Mouse (Mus musculus): ENCODE measurements around the gene Trim8. TPM values are rescaled to one million over a fixed set of nuclear protein-coding genes. Genes with fewer than 3 reads are reported as not detected.

The Trim8 gene
- polyA plus RNA-seq, 1 experiment from 2014 or later, result 31.6 TPM

DNA sequence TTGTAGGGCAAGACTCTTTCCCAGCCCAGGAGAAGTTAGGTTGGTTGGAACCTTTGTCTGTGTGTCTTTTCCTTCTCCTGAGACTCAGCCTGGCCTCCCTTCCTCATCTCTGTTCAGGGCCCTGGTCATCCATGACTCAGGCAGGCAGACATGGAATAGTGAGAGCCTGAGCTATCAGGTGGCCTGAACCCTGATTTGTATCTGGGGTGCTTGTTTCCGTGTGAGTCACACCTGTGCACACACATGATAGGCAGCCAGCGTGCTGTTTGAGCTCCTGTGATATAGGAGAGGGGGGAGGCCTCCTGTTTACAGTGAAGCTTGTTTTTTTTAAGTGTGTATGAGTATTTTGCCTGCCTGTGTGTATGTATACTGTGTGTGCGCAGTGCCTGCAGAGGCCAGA, 7.7 kb downstream of the Trim8 start:
- WGBS, result 91% methylated on average over 3 of the region's 3 CpGs
- no peak for ATAC-seq (ENCODE audit: low FRiP score)
- H3K27ac ChIP-seq, result peak overlapping the region; percentile 94; the same call in 1 of the 2 replicates

DNA sequence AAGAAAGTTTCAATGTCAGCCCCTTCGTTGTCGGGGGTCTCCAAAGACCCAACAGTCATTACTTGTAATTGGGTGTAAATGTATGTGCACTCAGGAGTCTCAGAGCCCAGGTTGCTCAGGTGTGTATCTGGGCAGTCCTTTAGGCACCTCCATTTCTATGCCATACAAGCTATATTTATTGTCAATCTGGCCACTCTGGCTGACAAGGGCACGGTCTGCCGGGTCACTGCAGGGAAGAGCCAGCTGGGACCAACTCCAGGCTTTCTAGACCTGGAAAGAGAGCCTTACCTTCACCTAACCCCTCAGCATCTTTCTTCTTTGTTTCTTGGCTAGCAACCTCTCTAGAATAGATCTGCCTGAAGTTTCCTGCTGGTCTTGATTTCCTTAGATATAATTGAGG, 8.2 kb downstream of the Trim8 start:
- H3K27ac ChIP-seq, result peak overlapping the region; percentile 55
- H3K27me3 ChIP-seq, result no peaks in the 10 kb centered on the region
- 72% methylated on average over 4 of the region's 4 CpGs for WGBS
- H3K9ac ChIP-seq, result peak overlapping the region; percentile 99; the same call in 1 of the 2 replicates
- 0 out of 2 replicates have a peak overlapping the region, but pooled peaks have one; percentile 13 for H3K4me2 ChIP-seq
- no peaks in the 10 kb centered on the region for H3K9me3 ChIP-seq
- H3K4me1 ChIP-seq (replicated peaks), result peaks cover 73% of the 10 kb centered on the region
- H3K36me3 ChIP-seq, result peaks cover 83% of the 10 kb centered on the region
- no peak overlapping the region for H3K4me3 ChIP-seq
- ATAC-seq (ENCODE audit: low FRiP score), result no peak

More for the DNA sequence above, 7.7 kb downstream of the Trim8 start:
- Histone ChIP-seq H3K4me1 (replicated peaks) (peaks cover 79% of the 10 kb centered on the region), H3K4me3 (no peak overlapping the region), H3K9me3 (no peaks in the 10 kb centered on the region), H3K4me2 (peak overlapping the region; percentile 93), H3K27me3 (no peaks in the 10 kb centered on the region), H3K36me3 (peaks cover 77% of the 10 kb centered on the region), H3K9ac (peak overlapping the region; percentile 99)

DNA sequence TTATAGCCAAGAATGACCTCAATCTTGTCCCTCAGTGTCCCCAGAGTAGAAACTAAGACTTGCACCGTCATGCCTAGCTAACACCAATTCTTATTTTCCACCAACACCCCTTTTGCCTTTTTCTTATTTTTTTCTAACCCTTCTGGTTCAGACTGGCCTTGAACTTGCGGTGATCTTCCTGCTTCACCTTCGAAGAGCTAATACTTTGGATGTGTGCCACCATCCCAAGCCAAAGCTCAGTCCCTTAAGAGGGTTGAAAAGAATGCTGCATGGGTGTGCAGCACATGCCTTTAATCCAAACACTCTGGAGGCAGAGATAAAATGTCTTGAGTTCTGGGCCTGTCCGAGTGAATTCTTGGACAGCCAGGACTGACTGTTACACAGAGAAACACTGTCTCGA, 8.9 kb downstream of the Trim8 start:
- no peak for ATAC-seq (ENCODE audit: low FRiP score)
- Histone ChIP-seq H3K4me3 (no peak overlapping the region), H3K27me3 (no peaks in the 10 kb centered on the region), H3K27ac (peak overlapping the region; percentile 55), H3K36me3 (peaks cover 85% of the 10 kb centered on the region), H3K9me3 (no peaks in the 10 kb centered on the region), H3K4me1 (replicated peaks) (peaks cover 69% of the 10 kb centered on the region), H3K9ac (no peak overlapping the region), H3K4me2 (no peak overlapping the region)
- 84% methylated on average over 5 of the region's 5 CpGs for WGBS

DNA sequence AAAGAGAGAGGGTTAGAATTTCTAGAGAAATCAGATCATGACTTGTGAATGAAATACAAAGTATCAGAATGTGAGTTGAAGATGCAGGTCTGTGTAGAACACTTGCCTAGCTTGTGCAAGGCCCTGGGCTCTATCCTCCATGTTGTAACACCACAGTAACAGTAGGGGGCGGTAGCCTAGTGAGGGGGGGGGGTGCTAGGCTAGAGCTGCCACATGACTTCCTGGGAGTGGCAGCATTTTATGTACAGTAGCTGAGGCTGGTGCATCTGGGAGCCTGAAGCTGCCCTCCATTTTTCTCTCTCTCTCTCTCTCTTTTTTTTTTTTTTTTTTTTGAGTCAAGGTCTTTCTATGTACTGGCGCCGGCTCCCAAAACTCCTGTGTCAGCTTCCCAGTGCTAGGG, 9.3 kb downstream of the Trim8 start:
- peaks cover 89% of the 10 kb centered on the region for H3K36me3 ChIP-seq
- peaks cover 65% of the 10 kb centered on the region for H3K4me1 ChIP-seq (replicated peaks)
- WGBS, result 68% methylated on average over 3 of the region's 3 CpGs
- H3K27ac ChIP-seq, result peak overlapping the region; percentile 55; the same call in 1 of the 2 replicates
- no peak overlapping the region for H3K4me2 ChIP-seq
- H3K9me3 ChIP-seq, result no peaks in the 10 kb centered on the region
- H3K27me3 ChIP-seq, result no peaks in the 10 kb centered on the region
- ATAC-seq (ENCODE audit: low FRiP score), result no peak
- no peak overlapping the region for H3K4me3 ChIP-seq
- no peak overlapping the region for H3K9ac ChIP-seq

DNA sequence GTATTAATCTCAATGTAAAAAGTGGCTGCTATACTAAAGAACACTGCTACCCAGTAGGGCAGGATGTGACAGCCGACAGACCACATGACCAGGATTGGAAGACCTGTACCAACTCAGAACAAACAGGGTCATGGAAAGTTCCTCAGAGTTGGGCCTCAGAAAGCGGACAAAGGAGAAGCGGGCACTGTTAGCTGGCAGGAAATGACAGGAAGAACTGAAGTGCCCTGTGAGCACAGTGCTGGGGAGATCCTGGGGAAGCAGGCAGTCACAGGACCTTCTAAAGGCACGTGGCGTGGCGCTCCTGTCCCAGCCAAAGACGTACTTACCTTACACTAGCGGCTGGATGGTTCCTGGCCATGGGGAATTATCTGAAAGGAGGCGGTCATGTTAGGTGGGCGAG, 9.8 kb downstream of the Trim8 start:
- no peak for ATAC-seq (ENCODE audit: low FRiP score)
- no peaks in the 10 kb centered on the region for H3K27me3 ChIP-seq
- 0 out of 2 replicates have a peak overlapping the region, but pooled peaks have one; percentile 3 for H3K27ac ChIP-seq
- H3K4me1 ChIP-seq (replicated peaks), result peaks cover 61% of the 10 kb centered on the region
- 91% methylated on average over 10 of the region's 10 CpGs for WGBS
- no peaks in the 10 kb centered on the region for H3K9me3 ChIP-seq
- peaks cover 90% of the 10 kb centered on the region for H3K36me3 ChIP-seq
- no peak overlapping the region for H3K4me2 ChIP-seq
- no peak overlapping the region for H3K4me3 ChIP-seq
- H3K9ac ChIP-seq, result no peak overlapping the region

DNA sequence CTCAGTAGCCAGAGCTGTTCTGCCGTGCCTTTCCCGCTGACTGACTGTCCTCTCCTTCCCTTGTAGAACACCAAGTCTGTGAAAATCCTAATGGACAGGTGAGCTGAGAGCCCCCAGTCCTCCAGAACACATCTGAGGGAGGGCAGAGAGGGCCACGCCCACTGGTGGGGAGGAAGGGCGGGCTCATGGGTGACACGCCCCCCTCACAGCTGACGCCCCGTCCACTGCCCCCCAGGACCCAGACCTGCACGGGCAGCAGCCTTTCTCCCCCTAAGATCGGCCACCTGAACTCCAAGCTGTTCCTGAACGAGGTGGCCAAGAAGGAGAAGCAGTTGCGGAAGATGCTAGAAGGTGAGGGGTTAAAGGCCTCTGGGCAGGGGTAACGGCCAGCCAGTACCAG, 12.9 kb downstream of the Trim8 start:
- Histone ChIP-seq H3K9me3 (no peaks in the 10 kb centered on the region), H3K4me1 (replicated peaks) (peaks cover 52% of the 10 kb centered on the region), H3K27ac (no peak overlapping the region), H3K4me3 (no peak overlapping the region), H3K4me2 (no peak overlapping the region), H3K27me3 (no peaks in the 10 kb centered on the region), H3K36me3 (peaks cover 70% of the 10 kb centered on the region), H3K9ac (no peak overlapping the region)
- WGBS, result 85% methylated on average over 12 of the region's 12 CpGs
- ATAC-seq (ENCODE audit: low FRiP score), result no peak

DNA sequence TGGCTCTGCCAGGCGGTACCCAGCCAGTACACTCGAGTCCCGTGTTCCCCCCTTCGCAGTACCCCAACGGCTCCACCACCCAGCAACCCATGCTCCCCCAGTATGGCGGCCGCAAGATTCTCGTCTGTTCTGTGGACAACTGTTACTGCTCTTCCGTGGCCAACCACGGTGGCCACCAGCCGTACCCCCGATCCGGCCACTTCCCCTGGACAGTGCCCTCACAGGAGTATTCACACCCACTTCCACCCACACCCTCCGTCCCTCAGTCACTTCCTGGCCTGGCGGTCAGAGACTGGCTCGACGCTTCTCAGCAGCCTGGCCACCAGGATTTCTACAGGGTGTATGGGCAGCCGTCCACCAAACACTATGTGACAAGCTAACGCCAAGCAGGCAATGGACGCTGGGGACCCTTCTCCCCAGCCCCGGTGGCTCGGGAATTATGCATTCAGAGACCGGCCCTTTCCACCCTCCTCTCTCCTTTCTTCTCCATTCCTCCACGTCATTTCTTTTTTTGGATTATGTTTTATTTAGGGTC, 13.9 kb downstream of the Trim8 start:
- peaks cover 61% of the 10 kb centered on the region for H3K36me3 ChIP-seq
- ATAC-seq (ENCODE audit: low FRiP score), result no peak
- peaks cover 43% of the 10 kb centered on the region for H3K4me1 ChIP-seq (replicated peaks)
- no peak overlapping the region for H3K4me2 ChIP-seq
- H3K9me3 ChIP-seq, result no peaks in the 10 kb centered on the region
- no peak overlapping the region for H3K9ac ChIP-seq
- 90% methylated on average over 24 of the region's 24 CpGs for WGBS
- H3K27me3 ChIP-seq, result no peaks in the 10 kb centered on the region
- no peak overlapping the region for H3K4me3 ChIP-seq
- no peak overlapping the region for H3K27ac ChIP-seq

DNA sequence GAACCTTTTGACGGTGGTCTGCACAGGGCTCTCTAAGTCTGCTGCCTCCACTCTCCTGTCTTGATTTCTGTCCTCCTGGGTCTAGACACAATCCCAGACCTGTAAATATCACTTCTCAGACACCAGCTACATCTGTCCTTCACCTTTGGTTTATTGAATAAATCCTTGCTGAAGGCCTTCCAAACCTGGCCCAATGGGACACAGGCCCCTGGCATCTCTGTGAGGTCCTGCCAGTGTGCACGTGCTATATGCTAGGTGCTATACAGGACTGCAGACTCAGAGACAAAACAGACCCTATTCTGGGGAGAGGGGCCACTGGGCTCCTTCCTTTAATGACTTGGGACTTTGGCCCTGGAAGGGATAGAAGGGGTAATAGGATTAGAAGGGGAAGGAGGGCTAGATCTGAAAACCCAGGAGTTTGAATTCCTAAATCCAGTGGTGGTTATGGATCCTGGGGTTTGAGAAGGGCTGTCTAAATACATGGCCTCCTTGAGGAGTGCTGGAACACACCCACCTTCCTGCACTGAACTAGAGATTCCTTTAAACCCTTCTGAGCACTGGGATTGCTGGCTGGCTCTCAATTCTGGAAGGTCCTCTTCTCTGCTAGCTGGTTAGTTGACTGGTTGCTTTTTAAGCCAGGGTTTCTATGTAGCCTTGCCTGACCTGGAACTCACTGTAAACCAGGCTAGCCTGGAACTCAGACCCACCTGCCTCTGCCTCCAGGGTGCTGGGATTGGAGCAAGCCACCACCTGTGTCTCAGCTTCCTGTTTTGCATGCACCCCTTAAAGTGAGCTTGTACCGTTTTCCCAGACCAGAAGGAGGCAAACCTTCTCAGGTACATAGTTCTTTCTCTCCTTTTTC, 15.4 kb downstream of the Trim8 start:
- Histone ChIP-seq H3K4me2 (no peak overlapping the region), H3K27ac (peak overlapping the region; percentile 58), H3K4me1 (replicated peaks) (peaks cover 28% of the 10 kb centered on the region), H3K9ac (no peak overlapping the region), H3K4me3 (no peak overlapping the region), H3K36me3 (peaks cover 50% of the 10 kb centered on the region), H3K9me3 (no peaks in the 10 kb centered on the region), H3K27me3 (no peaks in the 10 kb centered on the region)
- WGBS, result 64% methylated on average over 3 of the region's 3 CpGs
- ATAC-seq (ENCODE audit: low FRiP score), result no peak

DNA sequence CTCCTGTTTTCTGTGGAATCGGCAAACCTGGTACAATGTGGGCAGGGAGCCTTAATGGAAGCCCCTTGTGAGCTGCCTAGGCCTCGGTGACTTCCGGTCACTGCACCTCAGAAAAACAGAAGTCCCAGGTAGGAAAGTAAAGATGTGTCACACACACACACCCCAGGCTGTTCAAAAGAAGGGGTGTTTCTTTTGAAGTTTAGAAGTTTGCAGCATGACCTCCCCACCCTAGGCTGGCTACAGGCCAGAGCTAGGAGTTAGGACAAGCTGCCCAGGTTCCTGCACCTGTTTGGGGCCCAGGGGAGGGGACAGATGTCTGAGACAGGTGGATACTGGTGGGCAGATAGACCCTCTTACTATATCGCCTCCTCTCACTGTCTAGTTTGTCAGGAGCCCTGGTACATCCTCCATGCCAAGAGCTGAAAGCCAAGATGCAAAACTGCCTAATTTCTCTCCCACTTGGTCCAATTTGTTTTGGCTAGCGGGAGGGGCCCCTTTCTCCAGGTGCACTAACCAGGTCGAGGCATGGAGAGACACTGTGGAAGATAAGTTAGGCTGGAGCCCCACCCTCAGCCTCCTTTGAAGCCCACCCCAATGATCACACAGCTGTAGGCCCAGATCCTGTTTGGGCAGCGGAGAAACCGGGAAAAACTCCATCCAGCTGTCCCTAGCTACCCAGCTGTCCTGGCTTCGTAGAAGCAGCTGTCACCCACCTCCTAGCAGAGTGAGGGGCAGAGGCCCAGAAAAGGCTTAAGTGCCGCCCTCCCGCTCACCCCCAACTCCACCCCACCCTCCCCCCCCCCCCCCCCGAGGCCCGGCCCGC, 16.2 kb downstream of the Trim8 start:
- H3K36me3 ChIP-seq, result peaks cover 42% of the 10 kb centered on the region
- no peak overlapping the region for H3K4me3 ChIP-seq
- ATAC-seq (ENCODE audit: low FRiP score), result peak; percentile 61
- peak overlapping the region; percentile 61 for H3K9ac ChIP-seq
- no peaks in the 10 kb centered on the region for H3K9me3 ChIP-seq
- no peaks in the 10 kb centered on the region for H3K27me3 ChIP-seq
- H3K27ac ChIP-seq, result peak overlapping the region; percentile 58
- H3K4me2 ChIP-seq, result peak overlapping the region; percentile 45
- H3K4me1 ChIP-seq (replicated peaks), result peaks cover 30% of the 10 kb centered on the region
- 30% methylated on average over 11 of the region's 14 CpGs for WGBS

DNA sequence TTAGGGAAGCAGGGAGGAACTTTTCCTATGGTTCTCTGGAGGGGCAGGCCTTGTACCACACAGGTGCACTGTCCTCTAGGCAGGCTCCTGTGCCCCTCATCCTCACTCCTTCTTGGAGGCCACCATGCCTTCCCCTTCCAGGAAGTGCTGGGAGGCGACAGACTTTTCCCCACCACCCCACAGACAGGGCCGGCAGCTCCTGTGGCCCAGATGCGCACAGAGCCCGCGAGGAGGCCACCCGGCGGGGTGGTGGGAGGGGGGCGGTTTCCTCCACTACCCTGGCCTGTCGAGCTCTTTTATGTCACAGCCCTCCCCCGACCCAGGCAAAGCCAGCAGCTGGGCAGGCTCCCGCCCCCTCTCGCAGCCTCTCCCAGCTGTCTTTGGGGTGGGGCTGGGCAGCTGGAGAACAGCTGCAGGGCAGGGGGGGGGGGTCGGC, 16.9 kb downstream of the Trim8 start:
- H3K27me3 ChIP-seq, result no peaks in the 10 kb centered on the region
- peak; percentile 62 for ATAC-seq (ENCODE audit: low FRiP score)
- peak overlapping the region; percentile 58 for H3K27ac ChIP-seq
- 0% methylated on average over 13 of the region's 13 CpGs for WGBS
- peaks cover 36% of the 10 kb centered on the region for H3K4me1 ChIP-seq (replicated peaks)
- no peaks in the 10 kb centered on the region for H3K9me3 ChIP-seq
- peak overlapping the region; percentile 61 for H3K9ac ChIP-seq
- H3K36me3 ChIP-seq, result peaks cover 35% of the 10 kb centered on the region
- H3K4me2 ChIP-seq, result peak overlapping the region; percentile 45
- no peak overlapping the region; the same call in 1 of the 2 replicates for H3K4me3 ChIP-seq

DNA sequence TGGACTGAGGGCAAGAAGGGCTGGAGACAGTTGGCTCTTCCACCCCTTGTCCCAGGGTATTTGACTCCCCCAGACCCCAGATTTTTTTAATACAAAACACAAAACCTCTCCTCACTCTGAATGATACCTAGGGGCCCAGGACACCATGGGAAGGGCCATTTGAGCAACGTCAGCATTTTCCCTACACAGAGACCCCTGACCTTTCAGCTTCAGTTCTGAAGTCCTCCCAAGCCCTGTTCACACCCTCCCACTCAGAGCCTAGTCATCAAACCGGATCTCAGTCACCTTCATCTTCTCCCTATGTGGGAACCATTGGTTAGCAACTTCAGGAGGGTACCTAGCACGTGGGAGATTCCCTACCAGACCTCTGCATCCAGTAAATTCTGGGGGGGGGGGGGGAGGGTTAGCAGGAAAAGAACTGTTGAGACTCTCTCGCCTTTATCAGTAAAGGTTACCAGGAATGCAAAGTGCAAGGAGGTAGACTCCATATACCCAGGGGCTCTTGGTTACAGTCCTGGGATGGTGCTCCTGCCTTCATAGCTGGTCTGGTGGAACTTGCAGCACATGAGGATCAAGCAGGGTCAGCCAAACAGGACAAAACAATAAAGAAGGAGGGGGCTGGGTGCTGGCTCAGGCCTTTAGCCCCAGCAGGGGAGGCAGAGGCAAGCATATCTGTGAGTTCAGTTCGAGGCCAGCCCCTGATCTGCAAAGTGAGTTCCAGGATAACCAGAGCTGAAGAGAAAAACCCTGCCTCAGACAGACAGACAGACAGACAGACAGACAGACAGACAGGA, 17.5 kb downstream of the Trim8 start:
- Histone ChIP-seq H3K36me3 (peaks cover 29% of the 10 kb centered on the region), H3K4me1 (replicated peaks) (peaks cover 43% of the 10 kb centered on the region), H3K9me3 (no peaks in the 10 kb centered on the region), H3K4me3 (no peak overlapping the region; the same call in 1 of the 2 replicates), H3K27ac (peak overlapping the region; percentile 58; the same call in 1 of the 2 replicates), H3K9ac (peak overlapping the region; percentile 61; the same call in 1 of the 2 replicates), H3K4me2 (peak overlapping the region; percentile 45), H3K27me3 (no peaks in the 10 kb centered on the region)
- WGBS, result 13% methylated on average over 5 of the region's 5 CpGs
- ATAC-seq (ENCODE audit: low FRiP score), result no peak
